Mouse (Mus musculus) adrenal gland, adult 2 months (tissue): Measurements from ENCODE around the gene Kdm2b. TPM values are rescaled to one million over a fixed set of nuclear protein-coding genes. Genes with fewer than 3 reads are reported as not detected.

ENCODE experiments used
- DNase-seq: peaks from one replicate; pipeline ENCODE4 v3.0.0; 2021
- polyA plus RNA-seq: library from polyadenylated mRNA; depleted of rRNA; stranded (reverse); fragments of >200 nt; gene quantifications from 2 replicates; pipeline ENCODE4 v1.2.3, GENCODE M21; 2012
- total RNA-seq, 2 experiments: library from RNA; stranded (reverse); gene quantifications; 2 replicates each; pipeline ENCODE4 v1.2.3; 2021

Gene Kdm2b
- total and polyA plus RNA-seq, 3 experiments = 12.5 to 15.0 (median 13.5) TPM

GRCm38 (mm10) chr5:122926341-122926740 lies 63.3 kb downstream of the Kdm2b start:
- no peak for DNase-seq

- peak; percentile 52 for DNase-seq
These were observed 64.1 kb downstream of the Kdm2b start for GRCm38 (mm10) chr5:122925534-122925958.

- DNase-seq = no peak
These were observed 65.7 kb downstream of the Kdm2b start for GRCm38 (mm10) chr5:122923871-122924465.

DNA sequence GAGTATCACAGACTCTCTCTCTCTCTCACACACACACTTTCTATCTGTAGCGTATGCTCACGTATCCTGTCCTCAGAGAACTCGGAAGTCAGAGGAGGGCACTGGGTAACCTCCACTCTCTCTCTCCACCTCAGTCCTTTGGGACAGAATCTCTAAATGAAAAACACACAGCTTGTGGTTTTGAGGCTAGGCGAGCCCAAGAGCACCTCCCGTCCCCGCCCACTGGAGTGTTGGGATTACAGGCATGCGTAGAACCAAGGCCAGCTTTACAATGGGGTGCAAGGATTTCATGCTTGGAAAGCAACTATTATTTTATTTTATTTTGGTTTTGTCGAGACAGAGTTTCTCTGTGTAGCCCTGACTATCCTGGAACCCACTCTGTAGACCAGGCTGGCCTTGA lies 67.7 kb downstream of the Kdm2b start:
- no peak for DNase-seq

DNA sequence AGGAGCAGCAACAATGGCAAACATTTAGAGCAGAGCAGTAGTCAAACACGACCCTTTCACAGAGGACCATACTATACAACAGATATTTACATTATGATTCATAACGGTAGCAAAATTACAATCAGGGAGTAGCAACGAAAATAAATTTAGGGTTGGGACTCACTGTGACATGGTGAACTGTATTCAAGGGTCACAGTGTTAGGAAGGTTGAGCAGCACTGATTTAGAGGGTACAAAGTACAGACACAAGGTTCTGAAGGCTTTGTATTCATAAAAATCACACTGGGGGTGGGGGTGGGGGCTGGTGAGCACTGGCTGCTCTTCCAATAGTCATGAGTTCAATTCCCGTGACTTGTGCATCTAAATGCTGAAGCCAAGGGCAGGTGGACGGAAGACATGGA lies 69.1 kb downstream of the Kdm2b start:
- no peak for DNase-seq

- DNase-seq = no peak
These were observed 71.5 kb downstream of the Kdm2b start for GRCm38 (mm10) chr5:122917982-122918711.

- DNase-seq = no peak
These were observed 73.5 kb downstream of the Kdm2b start for GRCm38 (mm10) chr5:122916147-122916546.

GRCm38 (mm10) chr5:122912863-122913262 lies 76.8 kb downstream of the Kdm2b start:
- no peak for DNase-seq

DNA sequence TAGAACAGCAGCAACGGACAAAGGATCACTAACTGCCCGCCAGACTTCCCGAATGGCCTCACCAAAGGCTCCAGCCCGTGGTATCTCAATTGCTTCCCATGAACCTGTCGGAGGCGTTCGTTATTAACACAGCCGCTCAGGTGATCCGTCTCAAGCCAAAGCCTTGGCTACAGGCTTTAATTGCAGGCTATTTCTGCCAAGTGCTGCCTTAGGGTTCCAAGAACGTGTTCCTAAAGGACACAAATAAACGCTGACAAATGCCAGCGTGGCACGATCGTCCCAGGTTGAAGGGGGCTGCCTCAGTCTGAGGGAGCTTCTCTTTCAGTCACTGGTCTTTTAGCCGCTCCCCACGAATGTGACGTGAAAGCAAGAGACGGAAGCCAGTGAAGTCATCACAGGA lies 80.1 kb downstream of the Kdm2b start:
- DNase-seq = no peak

DNA sequence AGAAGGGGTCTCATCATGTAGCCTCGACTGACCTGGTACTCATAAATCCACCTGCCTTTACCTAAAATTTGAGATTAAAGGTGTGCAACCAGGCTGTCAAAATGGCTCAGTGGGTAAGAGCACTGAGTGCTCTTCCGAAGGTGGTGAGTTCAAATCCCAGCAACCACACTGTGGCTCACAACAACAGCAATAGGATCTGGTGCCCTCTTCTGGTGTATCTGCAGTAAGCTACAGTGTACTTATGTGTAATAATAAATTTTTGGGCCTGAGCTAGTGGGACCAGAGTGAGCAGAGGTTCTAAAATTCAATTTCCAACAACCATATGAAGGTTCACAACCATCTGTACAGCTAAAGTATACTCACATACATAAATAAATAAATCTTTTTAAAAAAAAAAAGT lies 81.6 kb downstream of the Kdm2b start:
- DNase-seq = no peak

- no peak for DNase-seq
These were observed 82.4 kb downstream of the Kdm2b start for GRCm38 (mm10) chr5:122907182-122907581.

DNA sequence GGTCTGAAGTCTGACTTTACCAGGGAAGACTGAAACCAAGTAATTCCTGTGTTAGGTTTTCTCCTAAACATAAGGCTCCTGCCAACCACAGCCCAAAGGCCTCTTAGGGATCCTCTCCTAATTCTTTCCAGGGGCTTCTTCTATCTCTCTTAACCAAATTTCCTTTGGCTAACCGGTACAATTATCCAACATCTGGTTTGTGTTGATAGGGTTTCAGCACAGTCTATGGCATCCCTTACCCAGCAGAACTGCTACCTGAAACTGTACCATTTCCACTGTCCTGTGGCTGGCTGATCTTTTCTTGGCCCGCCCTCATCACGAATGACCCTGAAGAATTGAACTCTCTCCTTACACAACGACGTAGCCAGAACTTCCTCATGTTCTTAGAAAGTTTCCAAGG lies 86.5 kb downstream of the Kdm2b start:
- no peak for DNase-seq

DNA sequence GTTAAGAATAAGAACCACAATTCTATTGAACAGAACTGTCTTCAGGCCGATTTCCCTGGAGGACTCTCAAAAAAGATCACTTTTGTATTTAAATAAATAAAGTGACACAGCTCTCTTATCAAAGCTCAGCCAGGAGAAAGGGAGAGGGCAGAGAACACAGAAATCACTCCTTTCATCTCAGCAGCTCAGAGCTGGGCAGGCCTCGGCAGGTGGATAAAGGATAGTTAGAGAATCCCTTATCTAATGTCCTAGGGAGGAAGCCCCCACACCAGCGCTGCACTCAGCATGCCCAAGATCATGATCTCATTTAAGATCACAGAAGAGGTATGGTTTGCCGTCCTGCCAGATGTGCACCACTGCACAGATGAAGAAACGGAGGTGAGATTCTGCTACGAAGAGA lies 87.4 kb downstream of the Kdm2b start:
- DNase-seq = no peak

- DNase-seq = no peak
These were observed 88.0 kb downstream of the Kdm2b start for GRCm38 (mm10) chr5:122901666-122902065.

GRCm38 (mm10) chr5:122901179-122901578 lies 88.4 kb downstream of the Kdm2b start:
- no peak for DNase-seq

DNA sequence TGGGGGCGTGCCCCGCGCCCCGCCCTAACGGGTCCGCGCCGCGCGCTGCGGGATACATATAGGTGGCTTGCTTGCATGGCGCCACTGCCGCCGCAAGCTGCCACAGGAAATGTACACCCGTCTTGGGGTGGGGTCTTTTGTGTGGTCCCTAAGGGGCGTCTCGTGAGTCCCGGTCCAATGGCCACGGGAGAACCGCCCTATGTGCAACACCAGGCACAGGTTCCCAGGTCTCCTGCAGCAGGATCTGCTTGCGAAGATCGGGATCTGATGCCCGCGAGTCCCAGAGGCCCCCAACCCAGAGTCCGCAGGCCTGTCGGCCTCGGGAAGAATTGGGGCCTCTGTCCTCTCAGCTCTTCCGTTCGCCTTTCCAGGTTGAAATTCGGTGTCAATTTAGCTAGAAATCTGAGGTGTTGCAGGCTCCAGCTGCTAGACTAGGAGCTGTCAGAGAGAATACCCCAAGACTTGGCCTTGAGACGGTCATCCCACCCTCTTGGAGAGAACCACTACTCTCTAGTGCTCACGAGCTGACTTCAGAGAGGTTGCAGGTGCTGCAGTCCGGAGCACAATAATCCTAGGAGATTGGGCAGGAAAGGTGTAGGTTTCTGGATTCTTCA lies 89.0 kb downstream of the Kdm2b start:
- DNase-seq = no peak

GRCm38 (mm10) chr5:122899777-122900557 lies 89.7 kb downstream of the Kdm2b start:
- DNase-seq = peak; percentile 96

- peak; percentile 45 for DNase-seq
These were observed 90.5 kb downstream of the Kdm2b start for GRCm38 (mm10) chr5:122898963-122899776.

DNA sequence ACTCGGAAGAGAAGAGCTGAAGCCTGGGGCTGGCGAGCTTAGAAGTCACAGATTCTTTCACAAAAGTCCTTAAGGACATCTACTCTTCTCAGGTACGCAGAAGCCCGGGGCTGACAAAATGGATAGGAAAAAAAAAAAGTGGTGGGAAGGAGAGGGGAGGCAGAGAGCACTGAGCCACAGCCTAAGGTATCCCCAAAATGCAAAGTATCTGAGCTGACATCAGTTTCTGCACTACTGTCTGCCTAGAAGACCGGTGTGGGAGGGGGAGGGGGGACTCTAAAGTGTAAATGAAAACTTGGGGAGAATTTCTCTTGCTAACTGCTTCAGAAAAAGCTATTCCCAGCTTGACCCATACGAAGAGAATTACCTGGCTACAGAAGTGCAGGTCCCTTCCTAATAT lies 91.5 kb downstream of the Kdm2b start:
- no peak for DNase-seq

- DNase-seq = no peak
These were observed 94.8 kb downstream of the Kdm2b start for GRCm38 (mm10) chr5:122894821-122895220.

GRCm38 (mm10) chr5:122894007-122894637 lies 95.5 kb downstream of the Kdm2b start:
- peak; percentile 27 for DNase-seq
